Mouse (Mus musculus): ENCODE measurements at regions not wholly inside any gene's neighbourhood (a gene's known extent, or its start where the extent isn't known, plus 50 kb on each side); places are given as distances from the start of the nearest gene placed in this dataset.
A peak's percentile ranks its signal among the peaks of the same experiment; 100 is the strongest.

DNA sequence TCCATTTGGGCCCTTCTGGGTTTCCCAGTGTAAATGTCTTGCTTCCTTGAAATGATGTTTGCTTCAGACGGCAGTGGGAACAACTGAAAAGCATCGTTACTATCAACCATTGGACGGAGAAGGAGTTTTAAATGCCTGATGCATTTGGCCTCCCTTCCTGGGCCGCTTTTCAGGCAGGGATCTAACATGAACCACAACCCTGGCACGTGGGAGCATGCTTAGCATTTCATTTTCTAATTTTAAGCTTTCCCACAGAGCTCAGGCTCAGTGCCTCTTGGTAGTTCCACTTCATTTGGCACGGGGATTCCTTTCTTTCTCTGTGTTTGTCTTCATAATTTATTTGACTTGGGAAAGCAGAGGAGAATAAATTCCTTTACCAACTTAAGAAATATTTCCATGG is 406.6 kb upstream of the Nbea start:
- DNase-seq = peak; percentile 10

DNA sequence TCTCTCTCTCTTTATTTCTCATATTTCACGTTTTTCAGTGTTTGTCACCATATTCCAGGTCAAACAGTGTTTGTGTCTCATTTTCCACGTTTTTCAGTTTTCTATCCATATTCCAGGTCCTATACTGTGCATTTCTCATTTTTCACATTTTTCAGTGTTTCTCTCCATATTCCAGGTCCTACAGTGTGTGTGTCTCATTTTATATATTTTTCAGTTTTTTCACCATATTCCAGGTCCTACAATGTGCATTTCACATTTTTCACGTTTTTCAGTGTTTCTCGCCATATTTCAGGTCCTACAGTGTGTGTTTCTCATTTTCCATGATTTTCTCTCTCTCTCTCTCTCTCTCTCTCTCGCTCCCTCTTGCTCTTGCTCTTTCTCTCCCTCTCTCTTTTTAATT is 391.9 kb upstream of the Nbea start:
- DNase-seq = no peak

DNA sequence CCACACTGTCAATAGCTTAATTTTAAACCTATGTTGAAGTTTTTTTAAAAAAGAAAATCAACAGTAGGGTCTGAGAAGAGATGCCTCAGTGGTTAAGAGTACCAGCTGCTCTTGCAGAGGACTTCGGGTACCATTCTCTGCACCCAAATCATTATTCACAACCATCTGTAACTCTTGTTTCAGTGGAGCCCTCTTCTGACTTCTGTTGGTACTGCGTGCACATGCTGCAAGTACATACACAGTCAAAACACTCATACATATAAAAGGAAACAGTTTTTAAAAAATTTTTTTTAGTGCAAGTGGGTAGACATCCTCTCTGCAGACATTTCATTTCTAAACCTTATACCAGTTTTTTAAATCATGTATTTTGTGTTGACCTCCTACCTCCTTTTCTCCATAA is 352.7 kb upstream of the Nbea start:
- peak; percentile 16 for DNase-seq

DNA sequence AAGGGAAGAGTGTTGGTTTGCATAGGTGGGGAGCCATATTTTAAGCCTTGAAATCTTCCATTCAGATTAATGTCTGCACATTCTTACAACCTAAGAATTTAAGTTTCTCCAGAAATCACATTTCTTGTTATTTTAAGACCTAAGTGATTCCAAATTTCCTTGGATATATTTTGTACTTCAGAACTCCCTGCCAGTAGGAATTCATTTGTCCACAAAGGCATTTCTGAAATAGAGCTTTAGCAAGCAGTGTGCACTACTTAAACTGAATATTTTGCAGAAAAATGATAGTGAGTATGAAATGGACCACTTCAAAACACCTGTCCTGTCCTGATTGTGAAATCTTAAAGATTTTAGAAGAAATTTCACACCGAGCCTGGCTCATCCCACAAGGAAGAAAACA is 320.9 kb upstream of the Nbea start:
- no peak for DNase-seq

DNA sequence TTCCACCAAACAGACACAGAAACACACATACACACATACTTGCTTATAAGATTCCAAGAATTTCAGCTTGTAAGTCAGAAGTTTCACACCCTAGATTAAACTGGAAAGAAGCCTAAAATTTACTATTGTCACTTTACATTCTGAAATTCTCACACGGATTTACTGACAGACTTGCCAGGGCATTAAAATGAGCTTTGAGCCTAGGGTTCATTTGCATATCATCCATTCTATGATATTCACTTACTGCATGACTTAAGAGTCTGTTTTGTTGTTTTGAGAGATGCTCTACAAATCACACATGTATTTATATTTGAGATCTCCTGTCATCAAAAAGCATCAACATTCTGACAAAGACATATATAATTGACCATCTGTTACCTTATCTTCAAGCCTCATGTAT is 315.8 kb upstream of the Nbea start:
- DNase-seq = no peak

DNA sequence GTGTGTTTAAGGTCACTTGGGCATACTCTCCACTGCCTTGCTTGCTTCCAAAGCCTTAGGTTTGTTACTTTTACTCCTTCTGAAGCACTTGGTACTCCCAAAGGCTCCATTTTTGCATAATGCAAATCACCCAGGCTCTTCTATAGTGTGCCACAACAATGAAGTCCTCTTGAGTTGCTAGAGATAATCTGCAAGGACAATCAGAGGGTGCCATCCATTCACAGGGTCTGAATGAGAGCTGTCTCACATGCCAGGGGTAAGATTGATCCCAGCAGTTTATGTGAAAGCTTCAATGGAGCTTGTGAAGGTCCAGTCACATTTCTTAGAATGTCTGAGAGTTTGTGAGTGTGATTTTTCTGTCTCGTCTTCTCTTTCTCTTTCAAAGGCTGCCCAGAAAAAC is 310.4 kb upstream of the Nbea start:
- DNase-seq = no peak

DNA sequence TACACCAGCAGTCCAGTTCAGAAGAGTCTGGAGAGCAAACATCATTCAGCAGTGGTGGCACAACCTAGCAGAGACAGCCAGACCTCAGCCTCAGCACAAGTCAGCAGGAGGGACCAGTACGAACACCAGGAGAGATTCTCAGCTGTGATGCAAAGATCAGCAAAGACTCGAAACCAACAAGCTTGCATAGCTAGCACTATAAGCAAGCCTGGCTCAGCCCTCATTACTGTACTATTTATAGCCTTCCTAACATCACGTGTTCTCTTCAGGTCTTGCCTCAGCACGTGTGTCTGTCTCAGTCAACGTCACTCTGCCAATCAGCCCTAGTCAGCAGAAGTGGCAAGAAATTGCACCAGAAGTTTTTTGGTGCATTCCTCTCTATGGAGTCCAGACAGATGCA is 305.7 kb upstream of the Nbea start:
- no peak for DNase-seq

DNA sequence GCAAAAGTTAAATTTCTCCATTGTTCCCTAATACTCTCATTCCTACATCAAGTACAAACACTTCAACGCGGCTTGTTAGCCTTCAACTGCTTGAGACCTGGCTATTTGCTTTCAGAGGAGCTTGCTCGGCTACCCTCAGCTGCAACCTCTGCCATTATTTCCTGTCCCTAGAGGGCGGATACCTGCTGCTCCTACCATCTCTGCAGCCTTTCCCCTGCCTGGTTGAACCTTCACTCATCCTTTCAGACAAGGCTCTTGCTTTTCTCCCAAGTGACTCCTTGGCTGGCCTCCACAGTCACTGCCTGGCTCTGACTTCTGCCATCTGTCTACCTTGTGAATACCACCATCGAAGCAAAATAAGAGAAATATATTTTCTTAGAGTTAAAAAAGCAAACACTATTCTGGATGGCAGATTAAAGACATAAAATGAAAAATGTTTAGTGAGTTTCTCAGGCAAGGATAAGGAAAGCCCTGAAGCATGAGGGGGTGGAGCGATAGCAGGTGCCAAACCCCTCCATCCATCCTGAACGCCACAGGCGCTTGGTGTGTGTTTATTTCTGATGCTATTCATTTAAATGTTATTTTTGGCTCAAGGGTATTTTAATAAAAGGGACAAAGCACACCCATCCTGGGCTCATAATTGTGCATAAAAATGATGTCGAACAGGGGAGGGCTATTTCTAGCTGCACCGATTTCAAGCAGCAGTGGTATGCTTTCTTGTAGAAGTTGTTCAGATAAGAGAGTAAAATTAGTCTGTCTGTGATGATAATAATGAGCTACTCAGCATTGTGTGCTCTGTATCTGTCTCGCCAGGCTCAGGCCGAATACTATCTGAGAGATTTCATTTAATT is 302.3 kb upstream of the Nbea start:
- no peak for DNase-seq

DNA sequence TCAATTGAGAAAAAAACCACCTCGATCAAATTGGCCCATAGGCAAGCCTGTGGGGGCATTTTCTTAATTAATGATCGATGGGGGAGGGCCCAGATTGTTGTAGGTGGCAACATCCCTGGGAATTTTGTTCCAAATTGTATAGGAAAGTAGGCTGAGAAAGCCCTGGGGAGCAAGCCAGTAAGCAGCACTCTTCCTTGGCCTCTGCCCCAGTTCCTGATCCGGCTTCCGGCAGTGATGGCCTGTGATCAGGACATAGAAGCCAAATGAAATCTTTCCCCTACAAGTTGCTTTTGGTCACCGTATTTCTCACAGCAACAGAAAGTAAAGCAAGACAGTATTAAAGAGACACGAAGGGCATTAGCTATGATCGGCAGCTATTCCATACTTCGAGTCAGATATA is 300.6 kb upstream of the Nbea start:
- no peak for DNase-seq

DNA sequence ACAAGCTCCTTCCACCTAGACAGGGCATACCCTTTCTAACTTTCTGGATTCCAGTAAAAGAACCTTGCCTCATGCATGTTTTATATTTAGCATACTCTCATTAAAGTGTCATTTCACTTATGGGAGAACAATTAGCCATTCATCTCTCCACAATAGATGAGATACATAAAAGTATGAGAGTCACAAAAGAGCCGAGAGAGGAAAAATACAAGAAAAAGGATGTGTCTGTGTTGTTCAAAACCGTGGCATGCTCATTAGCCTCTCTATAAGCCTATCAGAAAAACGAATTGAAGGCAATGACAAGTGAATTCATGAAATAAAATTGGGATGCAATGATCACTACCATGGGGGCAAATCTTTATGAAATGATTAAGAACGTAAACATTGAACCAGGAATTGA is 299.9 kb upstream of the Nbea start:
- no peak for DNase-seq

DNA sequence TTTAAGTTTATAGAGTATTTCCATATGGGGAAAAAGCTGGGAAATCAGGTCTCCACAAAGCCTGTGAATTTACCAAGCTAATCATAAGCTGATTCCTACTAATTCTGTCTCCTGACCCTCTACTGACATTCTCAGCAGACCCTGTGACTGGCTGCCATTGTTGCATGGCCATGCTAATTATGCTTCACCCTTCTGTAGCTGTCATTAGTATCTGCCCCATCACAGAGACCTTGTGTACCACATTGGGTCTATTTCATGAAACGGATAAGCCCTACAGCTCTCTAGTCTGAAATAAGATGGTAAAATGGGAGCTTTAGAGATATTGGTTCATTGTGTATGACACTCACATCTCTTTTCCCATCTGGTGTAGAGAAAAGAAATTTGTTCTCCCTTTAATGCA is 296.0 kb upstream of the Nbea start:
- no peak for DNase-seq

DNA sequence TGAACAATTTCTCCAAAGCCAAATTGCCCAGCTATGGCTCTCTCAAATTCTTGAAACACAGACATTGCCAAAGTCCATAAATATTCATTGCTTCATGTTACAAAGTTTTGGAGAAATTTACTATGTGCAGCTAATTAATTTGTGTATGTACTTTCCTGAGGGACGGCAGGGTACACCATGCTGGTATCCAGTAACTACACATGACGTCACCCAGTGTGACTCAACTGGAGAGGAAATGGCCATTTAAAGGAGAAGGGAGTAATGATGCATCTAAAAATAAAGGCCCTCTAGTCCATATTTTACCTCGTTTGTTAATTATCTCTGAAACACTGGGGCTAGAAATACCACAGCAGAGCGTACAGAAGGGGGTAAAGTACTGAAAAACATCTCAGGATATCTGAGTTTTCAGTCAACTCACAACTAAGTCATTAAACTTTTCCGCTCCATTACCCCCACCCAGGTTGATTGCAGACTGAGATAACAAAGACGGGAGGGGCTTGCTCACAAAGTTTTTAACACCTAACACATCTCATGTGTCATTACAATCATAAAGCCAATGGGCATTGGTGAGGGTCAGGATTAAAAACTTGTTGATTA is 295.1 kb upstream of the Nbea start:
- DNase-seq = no peak

DNA sequence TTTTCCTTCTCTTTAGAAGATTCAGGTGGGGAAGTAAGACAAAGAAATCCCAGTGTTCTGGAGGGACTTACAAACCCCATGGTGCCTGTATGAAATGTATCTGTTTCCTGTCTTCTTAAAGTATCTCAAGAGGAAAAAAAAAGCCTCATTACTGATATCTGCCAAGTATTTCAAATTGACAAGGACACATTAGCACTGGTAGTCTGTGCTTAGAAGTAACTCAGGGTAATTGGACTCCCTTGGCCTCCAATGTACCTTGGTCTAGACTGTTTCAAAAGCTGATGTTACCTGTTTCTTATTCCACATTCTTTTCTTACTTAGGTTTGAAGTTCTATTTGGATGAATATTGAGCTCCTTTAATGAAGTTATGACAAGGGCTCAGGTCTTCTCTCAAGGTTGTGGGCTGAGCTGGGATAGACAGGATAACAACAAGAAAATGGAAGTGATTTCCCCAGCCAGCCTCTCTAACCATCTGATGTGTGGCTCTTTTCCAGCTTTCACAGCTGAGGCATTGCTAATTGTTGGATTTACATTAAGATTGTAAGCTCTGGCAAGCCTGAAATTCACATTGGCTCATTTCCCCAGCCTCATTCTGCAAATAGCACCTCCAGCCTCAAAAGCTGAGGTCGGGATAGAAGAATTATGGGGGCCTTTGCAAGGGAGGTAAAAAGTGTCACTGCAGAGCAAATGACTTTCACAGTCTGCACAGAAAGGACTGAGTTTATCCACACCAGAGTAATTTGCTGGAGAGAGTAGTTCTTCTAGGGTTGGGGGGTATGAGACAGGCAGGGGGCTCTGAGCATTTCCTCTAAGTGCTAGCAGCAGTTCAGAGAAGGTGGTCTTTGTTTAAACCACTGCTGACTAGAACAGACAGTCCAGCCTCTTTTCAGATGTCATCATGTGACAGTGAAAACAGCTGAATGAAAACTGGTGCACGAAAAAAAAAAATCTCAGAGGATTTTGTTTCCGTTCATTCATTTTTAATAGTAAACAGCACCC is 292.3 kb upstream of the Nbea start:
- DNase-seq = peak; percentile 42

DNA sequence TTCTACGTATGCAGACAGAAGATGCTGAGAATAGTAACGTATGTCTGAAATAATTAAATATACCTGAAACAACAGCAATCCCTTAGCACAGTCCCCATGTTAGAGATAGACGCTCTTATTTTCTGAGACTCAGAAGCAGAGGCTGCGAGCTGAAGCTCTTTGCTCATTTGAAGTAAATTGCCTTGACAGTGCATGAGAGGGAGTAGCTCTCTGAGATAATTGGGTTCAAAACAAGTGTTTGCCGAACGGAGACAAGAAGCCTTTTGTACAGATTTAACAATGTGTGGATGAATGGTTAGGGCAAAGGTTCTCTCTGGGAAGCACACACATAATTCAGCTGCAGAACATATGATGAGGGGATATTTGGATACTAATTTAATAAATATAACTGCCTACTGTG is 289.1 kb upstream of the Nbea start:
- DNase-seq = no peak

DNA sequence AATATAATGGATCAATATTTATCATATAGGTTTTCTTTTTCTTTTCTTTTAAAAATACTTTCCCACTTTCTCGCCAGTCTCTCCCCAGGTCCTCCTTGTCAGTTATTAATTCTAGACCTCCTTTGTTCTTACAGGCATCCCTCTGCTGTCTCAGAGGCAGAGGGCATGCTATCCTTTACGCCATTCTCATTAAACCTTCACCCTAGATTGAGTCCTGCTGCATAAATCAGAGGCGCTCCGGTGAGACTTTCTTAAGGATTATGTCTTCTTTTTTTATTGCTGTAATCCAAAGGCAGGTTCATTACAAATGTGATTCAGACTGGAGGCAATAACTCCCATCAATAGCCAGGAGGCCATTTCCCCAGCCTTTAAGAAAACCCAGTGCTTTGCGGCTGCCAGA is 288.3 kb upstream of the Nbea start:
- DNase-seq = no peak

DNA sequence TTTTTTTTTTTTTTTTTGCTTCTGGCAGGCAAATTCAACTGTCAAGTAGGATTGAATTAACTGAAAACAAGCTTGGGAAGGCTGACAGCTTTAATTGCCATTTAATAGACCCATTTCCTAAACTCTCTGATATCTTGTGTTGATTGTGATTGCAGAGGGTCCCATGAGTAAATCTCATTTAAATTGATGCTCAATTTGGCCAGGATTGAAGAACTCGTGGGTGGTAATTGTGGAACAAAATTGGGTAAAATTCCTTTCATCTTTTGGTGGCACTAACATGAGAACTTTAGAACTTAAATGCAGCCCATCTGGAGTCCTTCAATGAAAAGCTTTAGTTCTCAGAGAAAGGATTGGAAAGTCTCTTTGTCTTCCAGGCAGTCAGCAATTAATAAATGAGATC is 287.7 kb upstream of the Nbea start:
- no peak for DNase-seq

DNA sequence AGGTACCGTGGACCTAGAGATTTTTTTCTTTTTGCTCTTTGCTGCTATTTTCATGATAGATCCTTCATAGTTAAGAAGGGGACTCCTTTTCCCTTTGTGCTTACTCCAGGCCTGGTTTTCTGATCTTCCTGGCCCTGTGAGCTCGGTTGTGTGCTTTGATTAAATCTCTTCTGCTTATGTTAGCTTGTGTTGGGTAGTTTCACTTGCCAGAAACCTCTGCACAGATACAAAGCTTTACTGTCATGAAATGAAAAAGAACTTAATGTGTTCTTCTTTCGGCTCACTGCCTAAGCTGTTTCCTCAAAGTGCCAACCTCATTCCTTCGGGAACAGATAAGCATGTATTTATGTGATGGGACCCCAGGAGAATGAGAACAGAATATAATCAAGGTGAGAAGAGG is 274.1 kb upstream of the Nbea start:
- DNase-seq = no peak

DNA sequence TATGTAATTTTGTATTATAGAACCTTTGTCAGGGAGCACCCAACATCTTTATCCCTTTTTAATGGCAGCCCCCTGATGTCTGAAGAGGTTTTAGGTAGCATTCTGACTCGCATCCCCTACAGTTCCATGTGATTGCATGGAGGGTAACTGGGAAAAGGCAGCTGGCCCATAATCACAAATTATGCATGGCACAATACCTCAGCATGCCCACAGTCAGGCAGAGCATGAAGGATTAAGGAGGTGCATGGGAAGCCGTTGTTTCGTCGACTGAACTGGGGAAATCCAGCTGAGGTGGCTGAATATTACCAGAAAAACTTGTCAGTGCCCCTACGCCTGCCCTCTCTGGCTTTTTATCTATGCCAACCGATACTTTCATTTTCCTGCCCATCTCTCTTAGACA is 272.8 kb upstream of the Nbea start:
- DNase-seq = no peak

DNA sequence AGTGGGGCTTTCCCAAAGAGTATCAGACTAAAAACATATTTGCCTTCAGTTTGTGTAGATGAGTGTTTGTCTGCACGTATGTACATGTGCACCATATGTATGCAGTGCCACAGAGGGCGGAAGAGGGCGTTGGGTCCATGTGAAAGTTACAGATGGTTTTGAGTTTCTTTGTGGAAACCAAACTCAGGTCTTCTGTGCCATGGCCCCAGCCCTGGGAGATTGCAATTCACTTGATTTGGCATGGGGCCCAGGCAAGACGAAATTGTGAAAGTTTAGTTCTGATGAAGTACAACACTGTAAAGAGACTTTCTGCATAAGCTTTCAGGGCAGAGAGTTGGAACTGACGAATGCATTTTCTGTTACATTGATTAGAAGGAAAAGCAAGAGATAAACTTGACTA is 255.4 kb upstream of the Nbea start:
- peak; percentile 13 for DNase-seq

DNA sequence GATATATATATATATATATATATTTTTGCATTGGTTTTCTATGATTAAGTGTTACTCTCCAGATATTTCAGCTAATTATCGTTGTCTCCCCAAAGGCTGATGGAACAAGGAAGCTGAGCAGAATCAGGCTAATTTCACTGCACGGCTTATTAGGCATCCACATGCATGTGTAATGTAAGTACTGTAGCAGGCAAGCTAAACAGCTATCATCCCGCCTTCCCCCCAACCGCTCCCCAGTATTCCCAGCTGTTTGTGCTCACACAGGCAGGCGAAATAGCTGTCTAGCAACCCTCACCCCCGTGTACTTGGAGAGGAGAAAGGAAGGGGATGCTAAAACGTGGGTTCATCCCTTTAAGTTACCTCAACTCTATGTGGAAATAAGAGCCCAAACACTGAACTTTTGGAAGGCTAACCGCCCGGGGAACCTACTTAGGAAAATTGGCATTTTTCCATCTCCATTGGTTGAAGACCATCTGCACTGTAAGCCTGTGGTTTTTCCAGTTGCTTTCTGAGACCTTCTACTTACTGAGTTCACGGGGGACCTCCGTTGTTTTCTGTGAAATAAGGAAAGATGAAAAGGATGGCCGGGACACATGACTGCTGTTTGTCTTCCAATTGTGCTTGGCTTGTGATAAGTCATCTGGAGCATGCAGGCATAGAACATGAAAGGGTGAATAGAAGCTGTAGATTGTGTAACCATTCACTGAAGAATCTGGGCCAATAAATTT is 254.7 kb upstream of the Nbea start:
- DNase-seq = no peak

DNA sequence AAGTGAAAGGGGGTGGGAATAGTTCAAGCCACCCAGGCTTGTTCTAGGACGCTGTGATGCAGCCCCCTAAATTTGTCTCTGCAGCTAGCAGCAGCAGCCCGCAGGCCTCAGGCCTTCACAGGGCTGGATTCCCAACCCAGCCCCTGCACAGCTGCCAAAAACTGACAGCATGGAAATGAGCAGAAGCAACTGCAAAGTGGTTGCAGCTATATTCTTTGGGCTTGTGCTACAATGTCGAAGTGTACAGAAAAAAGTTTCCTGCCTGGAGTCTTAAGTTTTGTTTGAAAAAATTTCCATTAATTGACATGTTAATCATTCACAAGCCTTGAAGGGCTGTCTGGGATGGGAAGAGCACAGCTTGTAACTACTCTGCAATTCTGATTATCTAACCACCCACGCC is 253.6 kb upstream of the Nbea start:
- DNase-seq = peak; percentile 40

DNA sequence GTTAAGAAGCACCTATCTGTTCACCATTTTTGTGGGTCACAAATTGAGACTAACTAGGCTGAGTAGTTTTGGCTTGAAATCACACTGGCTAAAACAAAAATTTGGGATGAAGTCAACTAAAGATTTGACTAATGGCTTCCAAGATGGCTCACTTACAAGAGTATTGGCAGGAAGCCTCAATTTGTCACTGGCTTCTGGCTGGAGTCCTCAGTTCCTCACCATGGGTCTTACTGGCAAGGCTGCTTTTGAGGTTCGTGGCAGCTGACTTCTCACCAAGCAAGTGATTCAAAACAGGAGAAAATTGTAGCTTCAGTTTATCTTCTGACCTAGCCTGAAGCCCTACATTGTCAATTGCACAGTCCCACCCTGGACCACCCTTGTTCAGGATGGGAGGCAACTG is 250.0 kb upstream of the Nbea start:
- no peak for DNase-seq

DNA sequence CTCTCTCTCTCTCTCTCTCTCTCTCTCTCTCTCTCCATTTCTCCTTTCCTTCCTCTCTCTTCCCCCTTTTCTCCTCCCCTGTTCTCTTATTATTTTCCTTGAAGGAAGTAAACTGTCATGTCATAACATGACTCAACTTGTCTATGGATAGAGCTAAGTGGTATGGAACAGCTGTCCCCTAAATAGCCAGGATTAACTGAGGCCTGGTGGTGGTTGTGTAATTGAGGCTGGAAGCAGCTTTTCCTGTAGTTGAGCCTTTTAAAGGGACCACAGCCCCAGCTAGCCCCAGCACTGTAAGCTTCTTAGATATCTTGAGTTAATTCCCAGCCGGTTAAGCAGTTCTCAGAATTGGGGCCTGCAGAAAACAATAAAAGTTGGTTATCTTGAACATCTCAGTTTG is 243.7 kb upstream of the Nbea start:
- DNase-seq = no peak

All from right cerebral cortex, postnatal 4 days (tissue).